Mouse (Mus musculus) kidney, adult 2 months (tissue): ENCODE measurements around the gene Klre1.

Experiments
- CTCF ChIP-seq: fragments of 200-500 bp; conservative IDR thresholded peaks from 2 replicates; pipeline ENCODE4 v1.5.1; 2011; ENCODE audit warnings: low read depth, mild to moderate bottlenecking, control low read depth, low read length, moderate library complexity, mixed read lengths; ENCODE audit not compliant: insufficient read depth, insufficient read length
- POLR2A ChIP-seq: fragments of 200-500 bp; IDR thresholded peaks from one replicate; pipeline ENCODE4 v1.6.1; 2011; ENCODE audit warnings: low read depth, low read length, control low read depth

- TF ChIP-seq CTCF (no peak), POLR2A (no peak)
These were observed 43.0 kb upstream of the Klre1 start for GRCm38 (mm10) chr6:129534627-129535190.
